Mouse (Mus musculus): ENCODE measurements around the gene Polr3f. TPM values are rescaled to one million over a fixed set of nuclear protein-coding genes. Genes with fewer than 3 reads are reported as not detected.

The Polr3f gene
- polyA plus RNA-seq, 1 experiment from 2014 or later: 26.3 TPM

Other genes starting within 250 kb of the Polr3f start
- 4.8 and 5.5 TPM in 2 replicates for gene Ovol2, start 195.6 kb upstream of the Polr3f start, polyA plus RNA-seq (2015; fragmentation: Nextera tagmentation; extraction: Ambion mirVana)
- gene Kat14, start 158.7 kb upstream of the Polr3f start, polyA plus RNA-seq (2015; fragmentation: Nextera tagmentation; extraction: Ambion mirVana): 38.9 and 43.4 TPM in 2 replicates
- 3.3 TPM in 1 of 2 replicates, not detected in the other for gene Pet117, start 158.7 kb upstream of the Polr3f start, polyA plus RNA-seq (2015; fragmentation: Nextera tagmentation; extraction: Ambion mirVana)
- 0.82 and 1.4 TPM in 2 replicates for gene Dzank1, start 304 bp upstream of the Polr3f start, polyA plus RNA-seq (2015; fragmentation: Nextera tagmentation; extraction: Ambion mirVana)
- 59.9 and 63.8 TPM in 2 replicates for gene Rbbp9, start 23.2 kb downstream of the Polr3f start, polyA plus RNA-seq (2015; fragmentation: Nextera tagmentation; extraction: Ambion mirVana)
- 88.8 and 91.3 TPM in 2 replicates for gene Sec23b, start 28.5 kb downstream of the Polr3f start, polyA plus RNA-seq (2015; fragmentation: Nextera tagmentation; extraction: Ambion mirVana)
- gene Smim26, start 66.3 kb downstream of the Polr3f start, polyA plus RNA-seq (2015; fragmentation: Nextera tagmentation; extraction: Ambion mirVana): 32.7 and 33.3 TPM in 2 replicates
- 38.0 and 39.4 TPM in 2 replicates for gene Dtd1, start 72.2 kb downstream of the Polr3f start, polyA plus RNA-seq (2015; fragmentation: Nextera tagmentation; extraction: Ambion mirVana)